Mouse (Mus musculus) cerebellum, adult 11-12 months (tissue): ENCODE data around the gene Atn1.

Experiments
- DNase-seq: peaks from one replicate; pipeline ENCODE4 v3.0.0; 2022

Gene Atn1

GRCm38 (mm10) chr6:124755831-124756595, at the start of gene Atn1, which contains the start of gene Gm45234:
Atn1 (minus strand) TSS chr6:124756524.
Gm45234 (minus strand) TSS chr6:124756021.
- DNase-seq: peak; percentile 80

GRCm38 (mm10) chr6:124805341-124806321, 49.3 kb upstream of the Atn1 start:
- peak; percentile 91 for DNase-seq

- peak; percentile 8 for DNase-seq
Observed at GRCm38 (mm10) chr6:124804341-124804740, 48.0 kb upstream of the Atn1 start.

GRCm38 (mm10) chr6:124803691-124804090, 47.4 kb upstream of the Atn1 start:
- peak; percentile 9 for DNase-seq

- DNase-seq: peak; percentile 1
Observed at GRCm38 (mm10) chr6:124803061-124803460, 46.7 kb upstream of the Atn1 start.

GRCm38 (mm10) chr6:124802400-124802799, 46.1 kb upstream of the Atn1 start:
- DNase-seq: peak; percentile 1

GRCm38 (mm10) chr6:124796200-124796599, 39.9 kb upstream of the Atn1 start:
- DNase-seq: no peak

GRCm38 (mm10) chr6:124795781-124796180, 39.5 kb upstream of the Atn1 start:
- peak; percentile 2 for DNase-seq

GRCm38 (mm10) chr6:124791911-124792310, 35.6 kb upstream of the Atn1 start:
- no peak for DNase-seq

- peak; percentile 1 for DNase-seq
Observed at GRCm38 (mm10) chr6:124790121-124790520, 33.8 kb upstream of the Atn1 start.

GRCm38 (mm10) chr6:124789519-124789918, 33.2 kb upstream of the Atn1 start:
- DNase-seq: peak; percentile 16

- DNase-seq: peak; percentile 61
Observed at GRCm38 (mm10) chr6:124787722-124788121, 31.4 kb upstream of the Atn1 start.

GRCm38 (mm10) chr6:124786756-124787420, 30.6 kb upstream of the Atn1 start:
- DNase-seq: peak; percentile 92

GRCm38 (mm10) chr6:124782436-124782835, 26.1 kb upstream of the Atn1 start:
- DNase-seq: peak; percentile 24

- peak; percentile 1 for DNase-seq
Observed at GRCm38 (mm10) chr6:124780917-124781316, 24.6 kb upstream of the Atn1 start.

GRCm38 (mm10) chr6:124779984-124780416, 23.7 kb upstream of the Atn1 start:
- no peak for DNase-seq

GRCm38 (mm10) chr6:124779222-124779983, 23.1 kb upstream of the Atn1 start, which contains the start of gene Lrrc23:
Lrrc23 (minus strand) TSS chr6:124779727.
- DNase-seq: peak; percentile 45

- DNase-seq: peak; percentile 70
Observed at GRCm38 (mm10) chr6:124770511-124770910, 14.2 kb upstream of the Atn1 start.

- peak; percentile 63 for DNase-seq
Observed at GRCm38 (mm10) chr6:124770013-124770412, 13.7 kb upstream of the Atn1 start.

- peak; percentile 86 for DNase-seq
Observed at GRCm38 (mm10) chr6:124769101-124769765, 12.9 kb upstream of the Atn1 start, which contains the start of gene Eno2. Eno2 (minus strand) TSS chr6:124769673.

- no peak for DNase-seq
Observed at GRCm38 (mm10) chr6:124768704-124769044, 12.3 kb upstream of the Atn1 start.
